Mouse (Mus musculus): ENCODE measurements around the gene Gm11569.
"Not testable (repeated sequence)": the region's sequence is repeated elsewhere in the genome, so short reads cannot be mapped to it uniquely, and the experiment has no call there.

The Gm11569 gene

DNA sequence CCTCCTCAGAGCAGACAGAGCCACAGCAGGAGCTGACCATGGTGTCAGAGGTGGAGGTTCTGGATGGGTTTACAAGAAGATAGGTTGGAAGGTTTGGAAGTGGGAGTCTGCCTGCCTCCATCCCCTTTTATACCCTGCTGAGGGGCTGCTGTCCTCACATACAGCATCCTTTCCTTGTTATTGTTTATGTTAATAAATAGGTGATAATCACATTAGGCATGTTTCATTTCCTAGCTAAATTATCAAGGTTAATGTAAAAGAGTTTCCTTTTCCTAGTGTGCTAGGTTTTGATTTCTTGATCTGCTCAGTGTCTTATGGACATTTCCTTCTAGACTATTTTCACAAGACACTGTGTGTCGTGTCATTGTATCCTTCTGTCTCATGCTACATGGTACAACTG is at the start of gene Gm11569:
Gene Gm11569 (minus strand): TSS at position 101 of the 400 bp plus-strand sequence.
- in situ Hi-C loops (cut with MboI, MseI) = not testable (repeated sequence)

DNA sequence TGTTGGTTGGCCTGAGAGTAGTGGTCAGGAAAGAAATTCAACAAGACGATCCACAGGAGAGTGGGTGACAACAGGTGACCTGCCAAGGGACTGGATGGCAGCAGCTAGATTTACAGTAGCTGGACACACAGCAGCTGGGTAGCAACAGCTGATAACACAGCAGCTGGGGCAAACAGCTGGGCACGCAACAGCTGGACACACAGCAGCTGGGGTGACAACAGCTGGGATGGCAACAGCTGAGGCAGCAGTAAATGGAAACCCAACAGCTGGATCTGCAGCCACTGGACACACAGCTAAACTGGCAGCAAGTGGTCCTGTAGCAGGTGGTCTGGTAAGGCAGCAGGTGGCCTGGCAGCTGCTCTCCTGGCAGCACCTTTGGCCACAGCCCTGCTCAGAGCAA is 48.0 kb upstream of the Gm11569 start:
- in situ Hi-C loops (cut with MboI, MseI) = no loop called here

GRCm38 (mm10) chr11:99842185-99842584 is 43.5 kb upstream of the Gm11569 start:
- in situ Hi-C loops (cut with MboI, MseI) = no loop called here

- in situ Hi-C loops (cut with MboI, MseI) = no loop called here
These were observed 39.2 kb upstream of the Gm11569 start, which contains the start of gene 2300003K06Rik for GRCm38 (mm10) chr11:99837966-99838365. TSS of gene 2300003K06Rik (minus strand) at chr11:99838066.

- in situ Hi-C loops (cut with MboI, MseI) = not testable (repeated sequence)
These were observed 16.8 kb upstream of the Gm11569 start, which contains the start of gene Gm11564 for GRCm38 (mm10) chr11:99815566-99815965. TSS of gene Gm11564 (minus strand) at chr11:99815666.

GRCm38 (mm10) chr11:99809792-99810191 is 11.1 kb upstream of the Gm11569 start, which contains the start of gene Krtap4-13:
TSS of gene Krtap4-13 (minus strand) at chr11:99809892.
- in situ Hi-C loops (cut with MboI, MseI) = not testable (repeated sequence)

- in situ Hi-C loops (cut with MboI, MseI) = not testable (repeated sequence)
These were observed 5.6 kb upstream of the Gm11569 start, which contains the start of gene Gm11554 for GRCm38 (mm10) chr11:99804346-99804745. TSS of gene Gm11554 (minus strand) at chr11:99804446.

DNA sequence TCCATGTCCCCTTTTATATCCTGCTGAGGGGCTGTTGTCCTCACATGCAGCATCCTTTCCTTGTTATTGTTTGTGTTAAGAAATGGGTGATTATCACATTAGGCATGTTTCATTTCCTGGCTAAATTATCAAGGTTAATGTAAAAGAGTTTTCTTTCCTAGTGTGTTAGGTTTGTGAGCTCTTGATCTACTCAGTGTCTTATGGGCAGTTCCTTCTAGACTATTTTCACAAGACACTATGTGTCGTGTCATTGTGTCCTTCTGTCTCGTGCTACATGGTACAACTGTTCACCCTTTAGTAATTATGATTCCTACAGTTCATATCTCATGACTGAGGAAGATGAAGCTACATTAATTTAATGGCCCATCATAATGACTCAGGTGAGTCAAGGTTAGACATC is 5.4 kb downstream of the Gm11569 start, which contains the start of gene Gm11596:
Gene Gm11596 (minus strand): TSS at position 101 of the 400 bp plus-strand sequence.
- in situ Hi-C loops (cut with MboI, MseI) = no loop called here

GRCm38 (mm10) chr11:99784900-99785299 is 13.8 kb downstream of the Gm11569 start, which contains the start of gene Krtap4-9:
TSS of gene Krtap4-9 (plus strand) at chr11:99785200.
- in situ Hi-C loops (cut with MboI, MseI) = not testable (repeated sequence)

DNA sequence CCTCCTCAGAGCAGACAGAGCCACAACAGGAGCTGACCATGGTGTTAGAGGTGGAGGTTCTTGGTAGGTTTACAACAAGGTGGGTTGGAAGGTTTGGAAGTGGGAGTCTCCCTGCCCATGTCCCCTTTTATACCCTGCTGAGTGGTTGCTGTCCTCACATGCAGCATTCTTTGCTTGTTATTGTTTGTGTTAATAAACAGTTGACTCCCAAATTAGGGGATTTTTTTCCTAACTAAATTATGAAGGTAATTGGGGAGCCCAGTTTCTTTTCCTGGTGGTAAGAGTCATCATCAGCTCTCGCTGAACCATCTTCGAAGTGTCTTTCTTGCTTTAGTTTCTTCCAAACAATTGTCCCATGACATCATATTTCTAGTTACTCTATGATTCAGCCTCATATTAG is 18.1 kb downstream of the Gm11569 start, which contains the start of gene Krtap4-8:
Gene Krtap4-8 (minus strand): TSS at position 101 of the 400 bp plus-strand sequence.
- in situ Hi-C loops (cut with MboI, MseI) = no loop called here

DNA sequence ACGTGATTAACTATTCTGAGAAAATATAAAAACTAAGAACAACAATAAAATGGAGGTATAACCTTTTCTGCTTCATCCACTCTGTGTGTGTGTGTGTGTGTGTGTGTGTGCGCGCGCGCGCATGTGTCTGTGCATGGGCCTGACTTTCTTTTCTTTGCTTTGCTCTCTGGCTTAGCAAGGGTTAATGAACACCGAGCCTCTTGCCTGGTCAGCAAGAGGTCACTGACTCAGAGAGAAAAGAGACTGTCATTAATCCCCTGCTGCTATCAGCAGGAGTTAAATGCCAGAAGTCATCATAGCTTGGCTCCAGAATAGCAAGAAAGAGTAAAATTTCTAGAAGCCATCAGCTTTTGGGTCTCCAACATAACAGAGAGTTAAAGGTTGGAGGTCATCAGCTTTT is 20.3 kb downstream of the Gm11569 start:
- in situ Hi-C loops (cut with MboI, MseI) = no loop called here

DNA sequence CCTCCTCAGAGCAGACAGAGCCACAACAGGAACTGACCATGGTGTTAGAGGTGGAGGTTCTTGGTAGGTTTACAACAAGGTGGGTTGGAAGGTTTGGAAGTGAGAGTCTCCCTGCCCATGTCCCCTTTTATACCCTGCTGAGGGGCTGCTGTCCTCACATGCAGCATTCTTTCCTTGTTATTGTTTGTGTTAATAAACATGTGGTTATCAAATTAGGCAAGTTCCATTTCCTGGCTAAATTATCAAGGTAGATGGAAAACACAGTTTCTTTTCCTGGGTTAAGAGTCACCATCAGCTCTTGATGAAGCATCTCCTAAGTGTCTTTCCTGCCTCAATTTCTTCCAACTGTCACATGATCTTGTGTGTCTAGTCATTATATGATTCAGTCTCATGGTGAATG is 25.9 kb downstream of the Gm11569 start, which contains the start of gene Gm11595:
Gene Gm11595 (minus strand): TSS at position 101 of the 400 bp plus-strand sequence.
- in situ Hi-C loops (cut with MboI, MseI) = not testable (repeated sequence)

DNA sequence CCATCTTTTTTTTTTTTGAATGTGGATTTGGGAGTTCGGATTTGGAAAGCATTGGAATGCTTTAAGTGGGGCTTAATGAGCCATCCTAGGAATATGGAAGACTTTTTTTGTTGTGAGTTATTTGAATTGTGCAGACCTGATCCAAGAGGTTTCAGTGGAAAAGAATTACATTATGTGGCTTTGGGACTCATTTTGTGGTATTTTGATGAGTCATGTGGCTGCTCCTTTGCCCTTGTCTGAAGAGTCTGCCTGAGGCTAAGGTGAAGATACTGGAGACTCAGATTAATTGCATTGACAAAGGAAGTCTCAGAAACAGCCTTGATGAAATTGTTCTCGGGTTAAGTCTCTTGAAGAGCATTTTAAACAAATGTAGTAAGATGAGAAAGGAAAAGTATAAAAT is 30.3 kb downstream of the Gm11569 start:
- in situ Hi-C loops (cut with MboI, MseI) = no loop called here

GRCm38 (mm10) chr11:99758877-99759276 is 39.9 kb downstream of the Gm11569 start:
- in situ Hi-C loops (cut with MboI, MseI) = no loop called here
